Comparison of ENCODE assay signal across 23 mouse cellular contexts in genomic region chr16:11050226-11050625, GRCm38 (mm10). TPM values are rescaled to one million over a fixed set of nuclear protein-coding genes. Genes with fewer than 3 reads are reported as not detected.
DNase-seq lines count a peak whose midpoint lies in the region; TF ChIP-seq lines count a peak whose summit lies in the region.
"Had no signal": no experiment of that assay in that cellular context is flagged by ENCODE, and none has a peak within 500 bp of the region (broad histone marks: within the 10 kb centered on the region; RNA-seq: fewer than 3 reads in every experiment).

No protein-coding gene starts in this region.

- H3K27ac ChIP-seq in left cerebral cortex, adult 2 months, result peak overlapping the region; percentile 61; the same call in 1 of the 2 replicates
- H3K27ac ChIP-seq in embryonic fibroblast, embryonic 13.5 days (ENCODE audit: insufficient read depth, low read length), result peak overlapping the region; percentile 90
- H3K27ac ChIP-seq: embryonic facial prominence, embryonic 10.5 days; embryonic facial prominence, embryonic 12.5 days; forebrain, embryonic 10.5 days; forebrain, embryonic 12.5 days had no signal

- no peak for TF ChIP-seq POLR2A in embryonic fibroblast, embryonic 13.5 days (IDR thresholded peaks at IDR 0.05; ENCODE audit: low read depth, low read length)

- H3K4me3 ChIP-seq in left cerebral cortex, adult 2 months, result no peak overlapping the region
- H3K4me3 ChIP-seq in embryonic fibroblast, embryonic 13.5 days (ENCODE audit: insufficient read depth, low read length), result no peak overlapping the region
- H3K4me3 ChIP-seq: embryonic facial prominence, embryonic 10.5 days; embryonic facial prominence, embryonic 12.5 days; erythroblast, embryonic 14.5 days; forebrain, embryonic 10.5 days; forebrain, embryonic 12.5 days had no signal

- no peaks in the 10 kb centered on the region for H3K4me1 ChIP-seq in embryonic fibroblast, embryonic 13.5 days (ENCODE audit: control insufficient read depth, insufficient read depth, low read length)
- H3K4me1 ChIP-seq: embryonic facial prominence, embryonic 12.5 days; forebrain, embryonic 12.5 days had no signal

- no peak for DNase-seq in left cerebral cortex, adult 2 months (ENCODE audit: extremely low spot score in 1 of 2, low spot score in 2 of 2)
- no peak for DNase-seq in left cerebral cortex, postnatal 10 days (ENCODE audit: extremely low spot score in 1 of 2, low spot score in 2 of 2)
- DNase-seq in 3T3-L1 (ENCODE audit: low read depth, low spot score) (peak; percentile 60), NIH3T3 (ENCODE audit: low read depth) (peak; percentile 38)
- DNase-seq in embryo, embryonic 10 days (ENCODE audit: low spot score), result no peak
- DNase-seq in lung, adult 18-20 months, result no peak
- DNase-seq in adrenal gland, adult 2 months, result no peak
- DNase-seq: adrenal gland, adult 8-10 months; adrenal gland, postnatal 14 days; adrenal gland, postnatal 36 days; B cell, adult 2 months; cerebellum, adult 11 months; cerebellum, adult 18-20 months; cerebellum, adult 8-10 months; cerebellum, adult 9-11 months; cerebellum, postnatal 14 days; cerebellum, postnatal 36 days had no signal

- intact Hi-C loops in left cerebral cortex, adult 2 months (cut with DNase I), result no loop called here
- intact Hi-C loops in left cerebral cortex, postnatal 10 days (cut with DNase I), result no loop called here

- TF ChIP-seq CTCF in left cerebral cortex, adult 2 months (IDR thresholded peaks at IDR 0.05), result no peak
- TF ChIP-seq CTCF in embryonic fibroblast, embryonic 13.5 days (IDR thresholded peaks at IDR 0.05; ENCODE audit: borderline replicate concordance, insufficient read depth, low read length), result no peak

RNA-seq across cellular contexts. Expression of gene Snn, which starts 10.5 kb away (rescaled TPM):
- 100 to 1,000 TPM; 174 to 177 TPM for total RNA-seq in left cerebral cortex, adult 2 months (2021)
- total RNA-seq in left cerebral cortex, postnatal 10 days (2021), result 100 to 1,000 TPM; 217 to 219 TPM
- 25.5 and 28.0 TPM in 2 replicates for polyA plus RNA-seq in embryonic fibroblast, embryonic 13.5 days (2011; ENCODE audit: insufficient read length, low read depth, missing spikeins)
- total RNA-seq in adrenal gland, adult 2 months (2021), result 10 to 100 TPM in 1 of 2 experiments, 1 to 10 TPM in 1; 9.7 to 16.5 TPM
- polyA plus RNA-seq in adrenal gland, adult 2 months (2012; rRNA removed), result 9.1 and 9.2 TPM in 2 replicates

RNA-seq across cellular contexts. Expression of gene Litaf, which starts 15.7 kb away (rescaled TPM):
- total RNA-seq in left cerebral cortex, adult 2 months (2021), result 10 to 100 TPM in 1 of 2 experiments, 1 to 10 TPM in 1; 9.1 to 14.1 TPM
- total RNA-seq in left cerebral cortex, postnatal 10 days (2021), result 10 to 100 TPM in 1 of 2 experiments, 1 to 10 TPM in 1; 9.6 to 10.9 TPM
- 88.1 and 97.9 TPM in 2 replicates for polyA plus RNA-seq in embryonic fibroblast, embryonic 13.5 days (2011; ENCODE audit: insufficient read length, low read depth, missing spikeins)
- total RNA-seq in adrenal gland, adult 2 months (2021), result 10 to 100 TPM; 50.4 to 65.2 TPM
- polyA plus RNA-seq in adrenal gland, adult 2 months (2012; rRNA removed), result 221 and 284 TPM in 2 replicates

Comparison
In these comparisons a context has a peak if more than half of its experiments do, and no peak if none do; other contexts are left out.
1. DNase-seq: peak in 3T3-L1 (single experiment) and NIH3T3 (single experiment); none in left cerebral cortex, adult 2 months (0 of 2), left cerebral cortex, postnatal 10 days (0 of 2), embryo, embryonic 10 days (single experiment), lung, adult 18-20 months (0 of 2) and adrenal gland, adult 2 months (single experiment).
2. RNA of gene Snn, which starts 10.5 kb away (total RNA-seq): 217 to 219 TPM in left cerebral cortex, postnatal 10 days and 174 to 177 TPM in left cerebral cortex, adult 2 months; 9.7 to 16.5 TPM in adrenal gland, adult 2 months; every median in the first group is over 10 times any median in the second.